Mouse (Mus musculus) limb, embryonic 14.5 days (tissue): ENCODE results near the gene Mycbp2. TPM values are rescaled to one million over a fixed set of nuclear protein-coding genes. Genes with fewer than 3 reads are reported as not detected.
A peak's percentile ranks its signal among the peaks of the same experiment; 100 is the strongest.

Experiments used
- ATAC-seq: fragments of 200-750 bp; cut with Nextera tagmentation; 2 replicates; pipeline ENCODE4 v1.8.0; 2017; ENCODE audit warnings: low read depth, moderate number of reproducible peaks, moderate TSS enrichment; ENCODE audit not compliant: low FRiP score
- DNase-seq: peaks from one replicate; pipeline ENCODE4 v3.0.0-alpha.2; 2015; ENCODE audit warnings: low spot score
- H3K27ac ChIP-seq: fragments of 300-500 bp; sonication (generic); replicated peaks from 2 replicates; pipeline ENCODE4 v1.5.1; 2014; ENCODE audit warnings: low read depth, mild to moderate bottlenecking, low read length, moderate library complexity, mixed read lengths
- H3K27me3 ChIP-seq: fragments of 300-500 bp; sonication (generic); 2 replicates; pipeline ENCODE4 v1.6.1; 2014; ENCODE audit warnings: low read length, mixed read lengths; ENCODE audit not compliant: control insufficient read depth, insufficient read depth
- H3K36me3 ChIP-seq: fragments of 300-500 bp; sonication (generic); 2 replicates; pipeline ENCODE4 v1.6.1; 2014; ENCODE audit warnings: mild to moderate bottlenecking, low read length, moderate library complexity, mixed read lengths; ENCODE audit not compliant: control insufficient read depth, insufficient read depth
- H3K4me1 ChIP-seq: fragments of 300-500 bp; sonication (generic); 2 replicates; pipeline ENCODE4 v1.6.1; 2014; ENCODE audit warnings: antibody characterized with exemption, low read length, mixed read lengths; ENCODE audit not compliant: control insufficient read depth, insufficient read depth
- H3K4me2 ChIP-seq: fragments of 300-500 bp; sonication (generic); replicated peaks from 2 replicates; pipeline ENCODE4 v1.6.1; 2014; ENCODE audit warnings: low read depth, mild to moderate bottlenecking, low read length, moderate library complexity; ENCODE audit not compliant: severe bottlenecking
- H3K4me3 ChIP-seq: fragments of 300-500 bp; sonication (generic); replicated peaks from 2 replicates; pipeline ENCODE4 v1.5.1; 2014; ENCODE audit warnings: low read length
- H3K9ac ChIP-seq: fragments of 300-500 bp; sonication (generic); 2 replicates; pipeline ENCODE4 v1.6.1; 2014; ENCODE audit warnings: mild to moderate bottlenecking, low read depth, low read length, moderate library complexity; ENCODE audit not compliant: severe bottlenecking
- H3K9me3 ChIP-seq: fragments of 300-500 bp; sonication (generic); 2 replicates; pipeline ENCODE4 v1.6.1; 2016; ENCODE audit warnings: low read length; ENCODE audit not compliant: control insufficient read depth
- POLR2A ChIP-seq: fragments of 200-500 bp; IDR thresholded peaks from 2 replicates; pipeline ENCODE4 v1.8.0; 2012; ENCODE audit warnings: inconsistent platforms, mild to moderate bottlenecking, moderate library complexity, borderline replicate concordance; ENCODE audit not compliant: insufficient read depth, insufficient read length; ENCODE audit errors: extremely low read depth
- WGBS: fragments of 180-500 bp; shearing (Covaris S2); extraction: QIAGEN DNeasy Blood & Tissue Kit; methylation state at CpG from one replicate; pipeline ENCODE4 v1.1.7; 2014; 5-methylcytosine and 5-hydroxymethylcytosine counted together
- polyA plus RNA-seq, 2 experiments: library from polyadenylated mRNA; depleted of rRNA in 1 of 2; stranded (reverse) in 1 of 2; unstranded in 1 of 2; fragments of >200 nt; fragmentation: Nextera tagmentation in 1 of 2; extraction: Ambion mirVana in 1 of 2; gene quantifications; 2 replicates each; pipeline versions ENCODE4 v1.2.1 to v1.2.3; 2012 to 2014

Gene Mycbp2
- 39.6 and 43.1 TPM in 2 replicates for polyA plus RNA-seq (2012; rRNA removed)
- 33.3 and 35.1 TPM in 2 replicates for polyA plus RNA-seq (2014; fragmentation: Nextera tagmentation; extraction: Ambion mirVana)

DNA sequence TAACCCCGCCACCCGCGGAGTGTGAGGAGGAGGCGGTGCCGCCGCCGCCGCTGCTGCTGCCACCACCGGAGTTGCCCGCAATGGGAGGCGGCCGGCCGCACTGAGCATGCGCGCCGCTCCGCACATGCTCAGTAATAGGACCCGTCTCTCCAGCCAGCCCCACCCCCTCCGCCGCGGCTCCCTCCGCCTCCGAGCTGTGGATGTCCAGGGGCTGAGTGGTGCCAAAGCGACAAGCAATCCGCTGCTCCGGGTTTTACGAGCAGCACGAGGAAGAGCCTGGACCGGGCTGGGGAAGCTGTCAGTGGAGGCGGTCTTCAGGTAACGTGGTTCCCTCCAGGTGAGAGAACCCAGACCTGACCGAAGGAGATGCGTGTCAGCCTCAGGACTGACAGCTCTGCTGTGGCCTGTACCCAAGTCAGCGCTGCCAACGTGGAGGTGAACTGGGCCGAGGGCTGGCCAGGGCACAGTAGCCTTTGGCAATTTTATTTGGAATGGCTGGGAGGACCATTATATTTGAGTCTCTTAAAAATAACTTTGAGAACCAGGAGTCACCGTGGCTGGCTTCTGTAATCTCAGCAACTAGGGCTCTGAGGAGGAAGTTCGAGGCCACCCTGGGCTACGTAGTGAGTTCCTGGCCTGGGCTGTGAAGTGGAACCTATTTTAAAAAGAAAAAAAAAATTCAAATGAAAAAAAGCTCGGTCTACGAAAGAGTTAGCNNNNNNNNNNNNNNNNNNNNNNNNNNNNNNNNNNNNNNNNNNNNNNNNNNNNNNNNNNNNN is at the start of gene Mycbp2:
Gene Mycbp2 (minus strand): TSS at position 86 of the 777 bp plus-strand sequence.
- Histone ChIP-seq H3K36me3 (no peaks in the 10 kb centered on the region), H3K4me3 (peak within 1 kb of the TSS; percentile 82), H3K27ac (peak within 1 kb of the TSS; percentile 88), H3K4me2 (peak within 1 kb of the TSS; percentile 50), H3K9me3 (no peaks in the 10 kb centered on the region), H3K27me3 (no peaks in the 10 kb centered on the region), H3K9ac (peak within 1 kb of the TSS; percentile 84), H3K4me1 (peaks cover 17% of the 10 kb centered on the region)
- 7% methylated on average over 28 of the region's 41 CpGs for WGBS
- peak; percentile 72; the same call in 1 of the 2 replicates for TF ChIP-seq POLR2A
- peak; percentile 93 for DNase-seq
- peak; percentile 96 for ATAC-seq

- DNase-seq (no peak), ATAC-seq (no peak)
- no peak overlapping the region for H3K9ac ChIP-seq
- H3K9me3 ChIP-seq = no peaks in the 10 kb centered on the region
- no peak overlapping the region for H3K4me3 ChIP-seq
- H3K4me2 ChIP-seq = no peak overlapping the region
- H3K36me3 ChIP-seq = no peaks in the 10 kb centered on the region
- H3K27ac ChIP-seq = no peak overlapping the region
- TF ChIP-seq POLR2A = no peak
- no peaks in the 10 kb centered on the region for H3K4me1 ChIP-seq
- no peaks in the 10 kb centered on the region for H3K27me3 ChIP-seq
- WGBS = 85% methylated on average over 7 of the region's 7 CpGs
Observed at GRCm38 (mm10) chr14:103392391-103392790, 45.8 kb upstream of the Mycbp2 start.

- ATAC-seq (no peak), DNase-seq (no peak)
- Histone ChIP-seq H3K27ac (no peak overlapping the region), H3K4me1 (no peaks in the 10 kb centered on the region), H3K27me3 (no peaks in the 10 kb centered on the region), H3K36me3 (no peaks in the 10 kb centered on the region), H3K4me2 (no peak overlapping the region), H3K9ac (no peak overlapping the region), H3K4me3 (no peak overlapping the region), H3K9me3 (no peaks in the 10 kb centered on the region)
- WGBS = 87% methylated on average over 4 of the region's 4 CpGs
- TF ChIP-seq POLR2A = no peak
Observed at GRCm38 (mm10) chr14:103387431-103387830, 40.8 kb upstream of the Mycbp2 start.

DNA sequence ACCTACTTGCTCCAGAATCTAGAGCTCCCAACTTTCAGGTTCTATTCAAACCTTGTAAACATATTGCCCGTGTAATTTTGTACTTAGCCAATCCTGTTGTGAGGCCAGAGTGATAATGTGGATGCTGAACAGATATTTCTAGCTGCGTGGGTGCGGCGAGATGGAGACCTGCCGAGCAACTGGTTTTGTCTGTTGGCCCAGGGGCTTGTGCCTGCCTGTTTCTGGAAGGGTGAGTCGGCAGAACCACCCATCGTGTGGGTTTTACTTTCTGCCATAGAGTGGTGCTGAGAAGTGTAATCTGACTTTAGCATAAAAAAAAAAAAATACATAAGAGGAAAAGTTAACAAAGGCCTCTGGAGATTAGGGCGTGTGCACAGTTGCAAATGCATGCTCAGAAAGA is 40.3 kb upstream of the Mycbp2 start:
- Histone ChIP-seq H3K27ac (no peak overlapping the region), H3K9ac (no peak overlapping the region), H3K4me2 (no peak overlapping the region), H3K36me3 (no peaks in the 10 kb centered on the region), H3K4me1 (no peaks in the 10 kb centered on the region), H3K4me3 (no peak overlapping the region), H3K9me3 (no peaks in the 10 kb centered on the region), H3K27me3 (no peaks in the 10 kb centered on the region)
- ATAC-seq (no peak), DNase-seq (no peak)
- TF ChIP-seq POLR2A = no peak
- WGBS = 75% methylated on average over 8 of the region's 8 CpGs

GRCm38 (mm10) chr14:103385084-103385610 is 38.5 kb upstream of the Mycbp2 start:
- H3K9ac ChIP-seq = no peak overlapping the region
- WGBS = 75% methylated on average over 13 of the region's 13 CpGs
- H3K9me3 ChIP-seq = no peaks in the 10 kb centered on the region
- no peak overlapping the region for H3K4me2 ChIP-seq
- no peaks in the 10 kb centered on the region for H3K4me1 ChIP-seq
- no peak for TF ChIP-seq POLR2A
- no peak for DNase-seq
- no peak overlapping the region for H3K4me3 ChIP-seq
- H3K27ac ChIP-seq = no peak overlapping the region
- ATAC-seq = no peak
- H3K27me3 ChIP-seq = no peaks in the 10 kb centered on the region
- H3K36me3 ChIP-seq = no peaks in the 10 kb centered on the region
